Mouse (Mus musculus): ENCODE measurements at regions not wholly inside any gene's neighbourhood (a gene's known extent, or its start where the extent isn't known, plus 50 kb on each side); places are given as distances from the start of the nearest gene placed in this dataset.

DNA sequence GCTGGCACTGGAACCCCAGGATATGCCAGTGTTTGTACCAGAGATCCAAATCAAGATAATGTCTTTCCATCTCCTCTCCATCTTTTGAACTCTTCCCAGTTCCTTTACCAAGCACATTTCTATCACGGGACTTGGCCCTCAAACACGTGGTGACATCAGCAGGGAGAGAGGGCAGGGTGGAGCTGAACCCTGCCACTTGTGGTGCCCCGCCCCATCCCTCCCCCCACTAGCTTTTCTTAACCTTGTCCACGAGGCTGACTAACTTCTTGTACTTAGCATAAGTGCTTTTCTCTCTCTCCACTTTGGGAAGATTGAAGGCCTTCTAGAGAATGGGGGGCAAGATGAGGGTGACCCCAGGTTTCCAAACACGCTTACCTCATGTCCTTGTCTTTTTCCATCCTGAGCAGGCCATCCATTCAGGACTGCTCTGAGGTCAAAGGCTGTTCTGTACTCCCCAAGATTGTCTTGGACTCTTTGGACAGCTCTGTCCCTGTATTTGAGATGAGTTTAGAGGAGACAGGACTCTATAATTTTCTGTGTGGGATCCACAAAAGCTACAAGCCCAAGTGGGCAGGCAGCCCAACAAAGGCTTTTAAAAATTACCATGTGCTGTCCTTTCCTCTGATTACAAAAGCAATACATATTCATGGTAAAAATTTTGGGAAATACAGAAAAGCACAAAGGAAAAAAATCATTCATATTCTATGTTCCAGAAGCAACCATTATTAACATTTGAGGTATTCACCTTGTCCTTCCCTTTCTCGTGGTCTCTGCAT lies 192.7 kb upstream of the 4931429L15Rik start:
- no peak for DNase-seq (ENCODE audit: low read depth)

DNA sequence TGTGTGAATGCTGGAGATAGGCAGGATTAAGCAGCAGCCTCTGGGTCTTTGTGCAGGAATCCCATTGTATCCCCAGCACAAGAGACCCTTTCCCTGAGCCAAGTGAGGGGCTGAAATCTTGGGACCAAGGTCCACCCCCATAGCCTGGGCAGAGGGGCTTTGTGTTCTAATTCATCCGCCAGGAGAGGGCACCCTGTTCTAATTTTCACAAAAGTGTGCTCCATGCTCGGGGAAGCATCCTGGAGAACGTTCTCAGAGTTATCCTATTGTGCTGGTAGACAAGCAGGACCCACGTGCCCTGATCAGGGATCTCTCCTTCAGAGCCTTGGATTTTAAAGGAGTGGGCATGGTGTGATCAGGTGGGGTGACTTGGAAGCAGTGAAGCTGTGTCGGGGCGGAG lies 191.5 kb upstream of the 4931429L15Rik start:
- DNase-seq (ENCODE audit: low read depth), result no peak

DNA sequence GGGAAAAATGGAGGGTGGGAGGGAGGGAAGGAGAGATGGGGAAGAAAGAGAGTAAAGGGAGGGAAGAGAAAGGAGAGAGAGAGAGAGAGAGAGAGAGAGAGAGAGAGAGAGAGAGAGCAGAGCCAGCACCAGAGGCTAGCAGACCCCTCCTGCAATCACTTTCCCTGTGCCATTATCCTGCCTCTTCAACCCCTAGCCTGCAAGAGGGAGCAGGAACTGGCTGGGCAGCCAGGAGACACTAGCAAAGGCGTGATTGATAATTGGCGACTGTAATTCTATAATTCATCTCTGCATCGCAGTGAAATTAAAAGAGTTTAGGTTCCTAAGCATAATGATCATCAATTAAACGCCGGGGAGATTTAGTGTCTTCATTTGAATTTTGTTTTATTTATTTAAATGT lies 190.1 kb upstream of the 4931429L15Rik start:
- no peak for DNase-seq (ENCODE audit: low read depth)

GRCm38 (mm10) chr9:46509458-46509857 lies 189.7 kb upstream of the 4931429L15Rik start:
- DNase-seq (ENCODE audit: low read depth), result no peak

GRCm38 (mm10) chr9:46507036-46507435 lies 187.2 kb upstream of the 4931429L15Rik start:
- no peak for DNase-seq (ENCODE audit: low read depth)

GRCm38 (mm10) chr9:46504536-46504935 lies 184.8 kb upstream of the 4931429L15Rik start:
- no peak for DNase-seq (ENCODE audit: low read depth)

DNA sequence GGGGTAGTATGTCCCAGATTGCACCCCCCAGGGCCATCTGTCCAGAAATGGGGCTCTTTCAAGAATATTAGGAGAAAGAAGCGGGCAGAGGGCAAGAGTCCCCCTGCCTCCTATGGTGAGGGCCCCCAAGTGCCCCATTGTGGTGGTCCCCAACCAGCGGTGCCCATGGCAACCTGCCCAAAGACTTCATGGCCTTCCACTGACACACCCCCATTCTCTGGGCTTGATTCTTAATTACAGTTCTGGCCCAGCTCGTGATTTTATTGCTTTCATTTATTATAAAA lies 184.3 kb upstream of the 4931429L15Rik start:
- DNase-seq (ENCODE audit: low read depth), result no peak

DNA sequence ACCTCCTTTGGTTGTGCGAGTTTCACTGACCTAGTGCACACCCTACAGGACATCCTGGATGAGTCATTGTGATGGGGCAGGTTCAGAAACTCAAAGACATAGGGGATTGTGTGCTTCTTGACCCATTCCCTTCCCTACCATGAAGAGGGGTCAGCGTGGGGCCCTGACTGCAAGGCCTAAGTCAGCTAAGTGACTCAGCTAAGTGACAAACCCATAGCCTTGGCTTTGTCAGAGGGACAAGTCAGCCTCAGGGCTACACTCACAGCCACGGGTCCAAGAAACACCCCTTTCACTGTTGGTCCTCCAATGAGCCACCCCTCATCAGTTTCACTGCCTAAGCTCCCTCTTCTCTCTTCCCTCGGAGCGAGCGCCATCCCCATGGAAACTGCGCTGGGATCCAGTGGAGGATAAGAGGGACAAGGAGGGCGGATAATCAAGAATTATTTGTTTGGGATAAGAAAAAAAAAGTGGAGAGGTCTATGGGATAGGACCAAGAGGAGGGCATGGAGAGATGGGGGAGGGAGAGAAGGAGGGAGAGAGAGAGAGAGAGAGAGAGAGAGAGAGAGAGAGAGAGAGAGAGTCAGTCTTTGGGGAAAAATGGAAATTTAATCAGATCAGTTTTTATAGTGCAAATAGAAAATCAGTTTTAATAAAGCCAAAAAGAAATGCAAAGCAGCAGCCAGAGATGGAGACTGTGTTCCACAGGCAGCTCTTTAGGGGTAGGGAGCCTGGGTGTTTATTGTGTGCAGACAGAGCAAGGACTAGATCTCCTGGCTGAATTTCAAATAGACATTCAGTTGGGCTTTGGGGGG lies 183.7 kb upstream of the 4931429L15Rik start:
- no peak for DNase-seq (ENCODE audit: low read depth)

- DNase-seq (ENCODE audit: low read depth), result no peak
These were observed 179.6 kb upstream of the 4931429L15Rik start for GRCm38 (mm10) chr9:46499426-46499825.

- no peak for DNase-seq (ENCODE audit: low read depth)
These were observed 179.1 kb upstream of the 4931429L15Rik start for GRCm38 (mm10) chr9:46498861-46499260.

DNA sequence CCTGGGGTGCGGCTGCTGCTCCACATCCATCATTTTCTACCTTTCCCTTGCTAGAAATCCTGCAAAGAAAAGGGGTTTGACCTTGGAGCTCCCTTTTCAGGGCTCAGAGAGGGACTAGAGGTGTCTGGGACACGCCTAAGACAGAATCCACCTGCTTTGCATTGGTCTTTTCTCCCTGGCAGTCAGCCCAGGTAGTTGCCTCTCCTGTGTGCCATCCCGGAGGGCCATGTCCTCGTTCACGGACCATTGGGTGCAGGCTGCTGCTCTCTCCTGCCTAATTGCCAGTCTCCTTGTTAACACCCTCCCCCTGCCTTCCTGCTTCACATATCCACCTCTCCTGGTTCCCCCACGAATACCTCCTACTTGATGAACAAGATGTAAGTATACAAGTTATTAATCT lies 175.5 kb upstream of the 4931429L15Rik start:
- DNase-seq (ENCODE audit: low read depth), result no peak

DNA sequence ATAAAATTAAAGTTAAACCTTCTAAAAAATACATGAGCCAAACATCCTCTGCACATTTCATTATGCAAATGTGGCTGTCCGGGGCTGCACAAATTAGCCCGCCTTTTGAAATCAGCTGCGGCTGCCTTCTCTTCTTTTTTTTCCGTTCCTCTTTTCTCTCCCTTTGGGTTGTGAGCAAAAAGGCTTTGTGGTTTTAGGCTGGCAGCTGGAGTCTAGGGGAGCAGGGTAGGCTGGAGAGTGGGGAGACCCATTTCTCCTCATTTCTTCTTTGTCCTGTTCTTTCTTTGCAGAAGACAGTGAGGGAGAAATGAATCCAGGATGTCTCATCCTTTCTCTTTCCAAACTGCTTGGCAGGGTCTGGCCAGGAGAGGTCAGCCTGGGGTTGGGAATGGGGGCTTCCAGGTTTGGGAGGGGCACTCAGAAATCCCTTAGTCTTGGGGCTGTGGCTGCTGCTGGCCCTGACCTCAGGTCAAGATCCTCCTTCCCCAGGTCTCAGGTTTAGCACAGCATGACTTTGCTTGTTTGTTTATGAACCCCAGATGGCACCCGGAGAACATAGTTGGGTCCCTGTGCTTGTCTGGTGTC lies 163.2 kb upstream of the 4931429L15Rik start:
- no peak for DNase-seq (ENCODE audit: low read depth)

DNA sequence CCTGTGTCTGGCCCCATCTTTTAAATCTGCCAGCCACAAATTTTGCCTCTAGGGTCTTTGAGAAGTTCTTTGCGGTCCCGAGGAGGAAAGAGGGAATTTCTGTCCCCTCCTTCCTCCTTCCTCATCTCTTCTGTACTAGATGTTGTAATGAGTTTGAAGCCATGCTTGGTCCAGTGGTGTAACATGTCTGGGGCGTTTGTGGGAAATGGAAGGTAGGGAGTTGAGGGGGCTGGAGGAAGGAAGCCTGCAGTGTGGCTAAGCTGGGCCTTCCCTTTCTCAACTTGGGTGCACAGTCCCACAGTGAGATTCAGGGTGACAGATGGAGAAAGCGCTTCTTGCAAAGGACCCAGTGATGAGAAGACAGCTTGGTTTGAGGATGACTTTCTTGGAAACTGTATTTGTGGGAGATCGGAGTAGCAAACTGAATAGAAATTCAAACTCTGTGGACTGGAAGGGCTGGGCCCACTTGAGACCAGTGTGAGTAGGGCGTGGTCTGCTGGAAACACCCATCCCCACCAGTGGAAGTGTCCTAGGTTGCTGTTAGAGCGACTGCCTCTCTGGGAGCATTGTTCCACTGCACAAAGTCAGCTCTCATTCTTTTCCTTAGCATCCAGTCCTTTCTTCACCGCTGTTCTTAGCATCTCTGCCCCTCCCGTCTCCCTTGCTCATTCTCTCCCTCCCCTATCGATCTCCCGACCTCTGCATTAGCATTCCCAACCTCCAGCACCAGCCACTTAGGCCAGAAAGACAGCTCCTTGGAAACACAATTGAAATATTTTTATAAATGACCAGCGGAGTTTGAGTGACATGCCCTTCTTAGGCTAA lies 162.5 kb upstream of the 4931429L15Rik start:
- no peak for DNase-seq (ENCODE audit: low read depth)

- DNase-seq (ENCODE audit: low read depth), result no peak
These were observed 161.7 kb upstream of the 4931429L15Rik start for GRCm38 (mm10) chr9:46481491-46481890.

- no peak for DNase-seq (ENCODE audit: low read depth)
These were observed 160.4 kb upstream of the 4931429L15Rik start for GRCm38 (mm10) chr9:46480080-46480690.

- DNase-seq (ENCODE audit: low read depth), result no peak
These were observed 158.8 kb upstream of the 4931429L15Rik start for GRCm38 (mm10) chr9:46478611-46479010.

DNA sequence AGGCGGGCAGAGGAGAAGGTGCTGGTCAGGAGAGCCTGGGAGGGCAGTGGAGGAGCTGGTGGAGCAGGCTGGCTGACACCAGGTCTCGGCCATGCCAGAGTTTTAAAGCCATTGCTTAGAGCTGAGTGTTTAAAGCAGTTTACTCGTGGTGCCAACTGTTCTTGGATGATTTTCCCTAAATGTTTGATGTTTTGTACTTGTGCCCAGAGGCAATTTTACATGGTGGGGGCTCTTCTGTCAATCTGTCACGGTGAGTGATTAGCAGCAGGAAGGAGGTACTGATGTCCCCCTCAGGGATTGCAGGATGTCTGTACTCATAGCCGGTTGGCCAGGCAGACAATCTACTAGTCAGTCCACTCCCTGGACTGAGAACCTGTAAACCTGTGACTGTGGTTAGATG lies 156.7 kb upstream of the 4931429L15Rik start:
- DNase-seq (ENCODE audit: low read depth), result no peak

- DNase-seq (ENCODE audit: low read depth), result no peak
These were observed 153.9 kb upstream of the 4931429L15Rik start for GRCm38 (mm10) chr9:46473681-46474080.

DNA sequence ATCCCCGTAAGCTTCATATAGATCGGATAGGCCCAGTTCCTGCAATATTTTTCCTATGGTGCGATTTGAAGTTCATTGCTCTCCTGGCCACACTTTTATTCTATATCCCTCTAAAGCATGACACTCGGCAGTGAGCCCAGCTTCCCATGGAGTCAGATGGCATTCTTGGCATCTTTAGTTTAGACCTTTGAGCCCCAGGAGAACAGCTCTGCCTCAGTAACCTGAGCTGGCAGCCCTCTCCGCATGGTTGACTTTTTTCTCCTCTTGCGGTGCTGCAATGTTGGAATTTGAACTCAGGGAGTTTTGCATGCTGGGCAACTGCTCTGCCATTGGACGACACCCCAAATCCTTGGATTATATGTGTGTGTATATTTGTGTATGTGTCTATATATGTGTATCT lies 149.7 kb upstream of the 4931429L15Rik start:
- no peak for DNase-seq (ENCODE audit: low read depth)

DNA sequence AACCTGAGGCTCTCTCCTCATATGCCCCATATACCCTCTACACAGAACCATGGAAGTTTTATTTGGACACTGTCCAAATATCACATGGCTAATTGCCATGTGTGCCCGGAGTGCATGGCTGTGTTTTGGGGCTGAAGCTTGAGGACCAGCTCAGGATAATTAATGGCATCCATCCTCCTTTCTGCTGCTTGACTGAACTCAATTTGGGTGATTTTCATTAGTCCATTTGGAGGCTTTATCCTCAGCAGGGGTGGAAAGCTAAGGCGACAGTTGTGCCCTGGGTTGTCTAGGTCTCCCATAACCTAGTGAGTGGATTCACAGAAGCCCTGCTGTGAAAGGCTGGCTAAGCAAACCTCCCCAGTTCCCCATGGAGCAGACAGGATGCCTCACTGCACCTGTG lies 148.5 kb upstream of the 4931429L15Rik start:
- DNase-seq (ENCODE audit: low read depth), result no peak

- no peak for DNase-seq (ENCODE audit: low read depth)
These were observed 147.9 kb upstream of the 4931429L15Rik start for GRCm38 (mm10) chr9:46467671-46468070.

GRCm38 (mm10) chr9:46462681-46463080 lies 142.9 kb upstream of the 4931429L15Rik start:
- DNase-seq (ENCODE audit: low read depth), result no peak
